Mouse (Mus musculus) activated CD4-positive, CD25-positive, alpha-beta regulatory T cell, adult 4 months (primary cell): ENCODE measurements around the gene Magi2. TPM values are rescaled to one million over a fixed set of nuclear protein-coding genes. Genes with fewer than 3 reads are reported as not detected.
"Not testable (repeated sequence)": the region's sequence is repeated elsewhere in the genome, so short reads cannot be mapped to it uniquely, and the experiment has no call there.

Source experiments
- ATAC-seq: one replicate; pipeline ENCODE4 v1.8.0; 2017
- polyA plus RNA-seq, 2 experiments: library from polyadenylated mRNA; unstranded; fragments of 100-300 nt; shearing (Covaris generic); gene quantifications; one replicate each; pipeline ENCODE4 v1.2.1; 2017

The Magi2 gene
- polyA plus RNA-seq, 2 experiments from 2014 or later, result 0.11 to 0.54 TPM

DNA sequence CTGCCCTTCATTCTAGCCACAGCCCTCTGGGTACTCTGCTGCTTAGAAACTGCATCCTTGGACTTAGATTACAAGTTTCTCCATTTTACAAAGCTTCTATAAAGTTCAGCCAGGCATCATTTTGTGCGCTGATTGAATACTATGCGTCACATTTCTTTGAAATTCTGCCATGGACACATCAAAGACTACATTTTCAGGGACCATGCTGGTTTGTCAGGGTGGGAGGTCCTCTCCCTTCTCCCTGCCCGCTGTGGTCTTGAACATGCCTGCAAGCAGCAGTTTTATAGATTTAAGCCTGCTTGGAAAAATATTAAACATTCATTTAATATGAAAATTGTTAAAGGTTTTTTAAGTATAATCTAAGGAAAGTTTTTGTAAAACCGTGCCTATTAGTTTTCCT is 1030.6 kb downstream of the Magi2 start:
- no peak for ATAC-seq

DNA sequence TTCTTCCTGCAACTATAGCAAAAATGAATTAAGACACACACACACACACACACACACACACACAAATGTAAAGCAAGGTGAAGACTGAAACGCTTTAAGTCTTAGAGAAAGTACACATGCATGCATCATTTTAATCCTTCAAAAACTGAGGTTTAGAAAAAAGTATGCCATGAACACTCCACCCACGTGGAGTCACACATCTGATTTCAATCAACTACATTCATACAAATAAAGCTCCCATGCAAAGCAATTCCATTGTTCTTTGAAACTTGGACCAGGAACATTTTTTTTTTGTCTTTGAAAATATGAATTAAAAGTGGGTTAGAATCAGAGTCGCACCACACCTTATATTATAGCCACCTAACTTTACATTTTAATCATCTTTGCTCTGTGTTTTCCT is 1032.9 kb downstream of the Magi2 start:
- no peak for ATAC-seq

GRCm38 (mm10) chr5:20272680-20273079 is 1045.8 kb downstream of the Magi2 start:
- not testable (repeated sequence) for ATAC-seq

GRCm38 (mm10) chr5:20275632-20276031 is 1048.8 kb downstream of the Magi2 start:
- no peak for ATAC-seq

DNA sequence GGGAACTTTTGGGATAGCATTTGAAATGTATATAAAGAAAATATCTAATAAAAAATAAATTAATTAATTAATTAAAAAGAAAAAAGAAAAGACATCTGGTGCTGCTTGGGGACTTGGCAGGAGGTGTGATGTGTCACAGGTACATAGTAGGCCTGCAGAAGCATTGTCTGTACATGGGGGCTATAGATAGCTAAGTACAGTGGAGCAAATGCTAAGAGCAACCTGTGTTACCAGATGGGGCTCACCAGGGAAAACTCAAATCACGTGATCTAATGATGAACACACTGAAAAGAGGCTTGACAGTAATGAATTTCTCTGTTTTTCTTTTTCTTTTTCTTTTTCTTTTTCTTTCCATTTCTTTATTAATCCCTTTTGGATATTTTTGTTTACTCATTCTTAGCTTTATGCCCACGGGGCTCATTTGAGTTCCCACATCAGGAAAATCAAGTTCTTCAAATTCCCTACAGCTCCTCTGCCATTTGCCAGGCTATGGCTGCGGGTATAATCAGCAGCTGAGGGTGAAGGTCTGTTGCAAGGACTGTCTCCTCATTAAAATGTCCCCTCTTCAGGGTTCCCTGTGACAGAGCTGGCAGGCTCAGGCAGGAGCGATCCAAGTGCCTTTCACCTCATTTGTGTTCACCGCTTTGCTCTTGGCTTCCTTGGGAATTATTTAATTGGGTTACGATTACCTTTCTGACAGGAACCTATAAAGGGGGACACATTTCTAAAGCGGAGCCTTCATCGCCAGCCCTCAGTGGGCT is 1058.4 kb downstream of the Magi2 start:
- no peak for ATAC-seq

GRCm38 (mm10) chr5:20294521-20294920 is 1067.7 kb downstream of the Magi2 start:
- no peak for ATAC-seq

- ATAC-seq, result no peak
These were observed 1073.0 kb downstream of the Magi2 start for GRCm38 (mm10) chr5:20299816-20300215.

GRCm38 (mm10) chr5:20303056-20303965 is 1076.5 kb downstream of the Magi2 start:
- no peak for ATAC-seq

- ATAC-seq, result no peak
These were observed 1094.1 kb downstream of the Magi2 start for GRCm38 (mm10) chr5:20320970-20321369.

GRCm38 (mm10) chr5:20325290-20325689 is 1098.5 kb downstream of the Magi2 start:
- no peak for ATAC-seq

- no peak for ATAC-seq
These were observed 1102.1 kb downstream of the Magi2 start for GRCm38 (mm10) chr5:20328901-20329300.

DNA sequence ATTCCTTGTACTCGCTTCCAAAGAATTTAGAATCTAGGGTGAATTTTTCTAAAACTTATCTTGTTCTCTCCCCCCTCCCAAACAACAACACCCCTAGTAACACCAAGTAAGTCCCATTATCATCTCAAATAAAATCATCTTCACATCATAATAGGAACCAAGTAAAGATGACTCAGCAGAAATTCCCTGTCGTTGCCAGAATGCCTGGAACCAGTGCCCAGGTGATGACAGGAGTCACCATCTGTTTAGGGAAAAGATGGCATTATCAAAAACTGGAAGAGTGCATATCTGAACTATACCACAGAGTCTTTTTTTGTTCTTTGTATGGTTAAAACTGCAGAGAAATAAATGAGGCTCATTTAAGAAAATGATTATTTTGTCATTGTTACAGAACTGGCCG is 1103.2 kb downstream of the Magi2 start:
- ATAC-seq, result no peak

DNA sequence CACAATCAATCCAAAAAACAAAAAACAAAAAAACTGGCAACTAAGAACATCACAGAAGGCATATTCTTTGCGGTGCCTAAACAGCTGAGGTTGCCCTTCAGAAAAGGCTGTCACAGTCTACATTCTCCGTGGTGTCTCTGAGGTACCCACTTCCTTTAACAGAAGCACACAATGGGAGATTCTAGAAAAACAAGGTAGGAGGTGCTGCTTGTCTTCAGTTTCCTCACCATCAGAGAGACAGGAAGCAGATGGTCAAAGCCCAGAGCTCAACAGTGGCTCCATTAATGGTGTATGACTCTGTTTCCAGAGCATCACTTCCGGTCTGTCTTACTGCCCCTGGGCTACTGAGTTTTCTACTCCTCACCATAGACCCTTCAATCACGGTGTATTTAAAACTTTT is 1105.7 kb downstream of the Magi2 start:
- ATAC-seq, result peak; percentile 96

- ATAC-seq, result no peak
These were observed 1107.7 kb downstream of the Magi2 start for GRCm38 (mm10) chr5:20334549-20334948.

- ATAC-seq, result no peak
These were observed 1126.1 kb downstream of the Magi2 start for GRCm38 (mm10) chr5:20352941-20353340.

DNA sequence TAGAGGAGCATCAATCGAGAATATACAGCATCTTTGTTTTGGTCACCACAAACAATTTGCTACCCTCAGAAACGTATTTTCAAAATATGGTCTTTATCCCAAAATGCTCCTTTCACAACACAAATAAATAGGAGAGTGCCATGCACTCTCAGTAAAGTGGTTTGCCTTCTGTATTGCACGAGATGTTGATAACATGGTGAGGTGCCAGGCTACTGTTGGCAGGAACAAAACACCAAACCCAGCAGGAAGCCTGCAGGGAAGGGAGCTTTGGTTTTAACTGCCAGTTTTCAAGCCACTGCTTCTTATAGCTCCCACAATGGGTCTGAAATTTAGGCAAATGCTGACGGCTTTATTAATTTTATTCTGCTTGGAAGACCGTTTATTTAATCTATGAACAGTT is 1131.6 kb downstream of the Magi2 start:
- no peak for ATAC-seq

DNA sequence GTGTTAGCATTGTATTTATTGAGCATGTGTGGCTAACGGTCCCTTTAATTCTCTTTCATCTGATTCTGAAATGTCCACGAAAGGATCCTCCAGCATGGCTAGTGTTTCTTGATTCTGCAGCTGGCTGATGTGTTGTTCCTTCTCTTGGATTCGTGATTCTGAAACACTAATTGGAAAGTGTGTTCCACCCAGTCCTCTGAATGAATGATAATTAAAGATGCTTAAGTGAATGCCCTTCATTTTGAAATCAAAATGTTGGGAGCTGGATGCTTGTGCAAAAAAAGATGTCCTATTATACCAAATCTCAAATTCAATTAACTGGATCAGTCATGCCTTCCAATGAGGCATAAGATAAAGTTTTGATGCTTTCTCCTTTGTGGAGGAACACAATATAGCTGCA is 1132.2 kb downstream of the Magi2 start:
- no peak for ATAC-seq

DNA sequence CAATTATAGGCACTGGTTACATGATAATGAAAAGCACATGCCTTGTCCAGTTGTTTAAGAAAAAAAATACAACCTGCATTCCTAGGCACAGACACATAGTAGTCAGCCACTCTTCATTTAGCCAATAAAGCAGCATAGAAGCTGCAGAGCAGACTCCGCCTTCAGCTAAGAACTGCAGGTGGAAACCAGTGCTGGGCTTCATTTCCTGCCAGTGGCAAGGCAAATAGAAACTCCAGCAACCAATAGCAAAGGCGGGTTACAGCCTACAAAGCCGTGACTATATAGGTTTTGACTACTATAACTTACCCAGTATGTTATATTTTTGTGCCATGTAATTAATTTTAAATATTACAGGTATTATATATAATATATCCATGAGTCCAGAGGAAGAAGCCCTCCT is 1135.3 kb downstream of the Magi2 start:
- no peak for ATAC-seq

GRCm38 (mm10) chr5:20363216-20363615 is 1136.4 kb downstream of the Magi2 start:
- ATAC-seq, result no peak

- no peak for ATAC-seq
These were observed 1146.8 kb downstream of the Magi2 start for GRCm38 (mm10) chr5:20373586-20373985.

DNA sequence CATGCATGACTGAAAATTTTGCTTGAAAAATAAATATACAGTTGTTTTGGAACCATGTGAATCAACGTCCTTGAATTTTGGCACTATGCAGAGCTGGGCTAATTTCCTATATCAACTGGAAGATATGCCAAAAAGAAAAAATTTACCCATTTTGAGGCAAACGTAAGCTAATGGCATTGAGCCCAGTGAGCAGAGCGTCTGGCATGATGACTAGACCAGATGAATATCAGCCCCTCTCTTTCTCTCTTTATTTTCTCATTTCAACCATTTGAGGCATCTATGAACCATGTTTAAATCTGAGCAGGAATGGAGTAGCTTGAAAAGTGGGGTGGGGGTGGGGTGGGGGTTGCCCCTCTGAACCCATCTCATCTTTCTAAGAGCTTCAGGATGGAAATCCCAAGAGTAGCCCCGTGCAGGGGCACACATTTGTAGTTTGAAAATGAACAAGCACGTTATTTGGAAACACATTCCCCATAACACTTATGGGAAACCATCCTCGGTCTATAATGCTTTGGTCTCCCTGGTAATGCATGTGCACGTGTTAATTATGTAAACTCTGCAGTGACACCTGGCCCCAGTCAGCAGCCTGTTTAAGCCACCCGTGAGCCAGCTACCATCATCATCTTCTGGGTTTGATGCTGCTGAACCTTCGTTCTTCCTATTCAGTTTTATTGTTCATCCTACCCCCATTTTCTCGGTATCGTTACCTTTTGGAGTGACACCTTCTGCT is 1151.4 kb downstream of the Magi2 start:
- ATAC-seq, result no peak

GRCm38 (mm10) chr5:20404533-20404932 is 1177.7 kb downstream of the Magi2 start:
- no peak for ATAC-seq

GRCm38 (mm10) chr5:20406626-20407025 is 1179.8 kb downstream of the Magi2 start:
- ATAC-seq, result no peak
